Mouse (Mus musculus) limb, embryonic 11.5 days (tissue): ENCODE data around the gene Casz1. TPM values are rescaled to one million over a fixed set of nuclear protein-coding genes. Genes with fewer than 3 reads are reported as not detected.

Experiments used
- ATAC-seq: fragments of 200-750 bp; cut with Nextera tagmentation; 2 replicates; pipeline ENCODE4 v1.8.0; 2017; ENCODE audit warnings: low read depth; ENCODE audit not compliant: insufficient number of reproducible peaks, low FRiP score, low TSS enrichment
- DNase-seq: peaks from one replicate; pipeline ENCODE4 v3.0.0-alpha.2; 2015; ENCODE audit warnings: low spot score
- H3K27ac ChIP-seq: fragments of 300-500 bp; sonication (generic); replicated peaks from 2 replicates; pipeline ENCODE4 v1.5.1; 2014; ENCODE audit warnings: low read depth, mild to moderate bottlenecking, low read length
- H3K27me3 ChIP-seq: fragments of 300-500 bp; sonication (generic); 2 replicates; pipeline ENCODE4 v1.6.1; 2014; ENCODE audit warnings: mild to moderate bottlenecking, low read length, mixed read lengths; ENCODE audit not compliant: control insufficient read depth, insufficient read depth
- H3K36me3 ChIP-seq: fragments of 300-500 bp; sonication (generic); 2 replicates; pipeline ENCODE4 v1.6.1; 2014; ENCODE audit warnings: mild to moderate bottlenecking, low read length, moderate library complexity, mixed read lengths; ENCODE audit not compliant: control insufficient read depth, insufficient read depth
- H3K4me1 ChIP-seq: fragments of 300-500 bp; sonication (generic); 2 replicates; pipeline ENCODE4 v1.6.1; 2014; ENCODE audit warnings: low read length, mixed read lengths; ENCODE audit not compliant: control insufficient read depth, insufficient read depth
- H3K4me2 ChIP-seq: fragments of 300-500 bp; sonication (generic); 2 replicates; pipeline ENCODE4 v1.6.1; 2014; ENCODE audit warnings: low read depth, mild to moderate bottlenecking, moderate library complexity; ENCODE audit not compliant: severe bottlenecking
- H3K4me3 ChIP-seq: fragments of 300-500 bp; sonication (generic); 2 replicates; pipeline ENCODE4 v1.5.1; 2014; ENCODE audit warnings: low read depth, low read length
- H3K9ac ChIP-seq: fragments of 300-500 bp; sonication (generic); 2 replicates; pipeline ENCODE4 v1.6.1; 2014; ENCODE audit warnings: mild to moderate bottlenecking, low read length
- H3K9me3 ChIP-seq: fragments of 300-500 bp; sonication (generic); 2 replicates; pipeline ENCODE4 v1.6.1; 2016; ENCODE audit warnings: low read length; ENCODE audit not compliant: control insufficient read depth
- whole genome bisulfite sequencing: fragments of 180-500 bp; shearing (Covaris S2); extraction: QIAGEN DNeasy Blood & Tissue Kit; methylation state at CpG from one replicate; pipeline ENCODE4 v1.1.7; 2014; 5-methylcytosine and 5-hydroxymethylcytosine counted together
- polyA plus RNA-seq: library from polyadenylated mRNA; unstranded; fragments of >200 nt; fragmentation: Nextera tagmentation; extraction: Ambion mirVana; gene quantifications from 2 replicates; pipeline ENCODE4 v1.2.1, GENCODE M21; 2014

The Casz1 gene
- polyA plus RNA-seq, 1 experiment from 2014 or later: 1.6 TPM

- 52% methylated on average over 8 of the region's 8 CpGs for WGBS
- H3K27ac ChIP-seq: no peak overlapping the region
- H3K27me3 ChIP-seq: peaks cover 10% of the 10 kb centered on the region; the same call in 1 of the 2 replicates
- DNase-seq (no peak), ATAC-seq (no peak)
- H3K9ac ChIP-seq: no peak overlapping the region
- H3K36me3 ChIP-seq: no peaks in the 10 kb centered on the region
- no peaks in the 10 kb centered on the region for H3K9me3 ChIP-seq
- H3K4me2 ChIP-seq: no peak overlapping the region
- peaks cover 9% of the 10 kb centered on the region for H3K4me1 ChIP-seq
- no peak overlapping the region for H3K4me3 ChIP-seq
Measured at GRCm38 (mm10) chr4:148888229-148888628, 84.0 kb downstream of the Casz1 start.

GRCm38 (mm10) chr4:148889011-148889410 is 84.8 kb downstream of the Casz1 start:
- 73% methylated on average over 6 of the region's 6 CpGs for WGBS
- H3K27me3 ChIP-seq: peaks cover 10% of the 10 kb centered on the region; the same call in 1 of the 2 replicates
- no peak overlapping the region for H3K4me3 ChIP-seq
- no peak overlapping the region for H3K4me2 ChIP-seq
- DNase-seq: no peak
- no peaks in the 10 kb centered on the region for H3K9me3 ChIP-seq
- no peak overlapping the region for H3K27ac ChIP-seq
- H3K4me1 ChIP-seq: peaks cover 12% of the 10 kb centered on the region
- no peak overlapping the region for H3K9ac ChIP-seq
- no peak for ATAC-seq
- no peaks in the 10 kb centered on the region for H3K36me3 ChIP-seq

GRCm38 (mm10) chr4:148890442-148890841 is 86.2 kb downstream of the Casz1 start:
- H3K9ac ChIP-seq: peak overlapping the region; percentile 70; the same call in 1 of the 2 replicates

DNA sequence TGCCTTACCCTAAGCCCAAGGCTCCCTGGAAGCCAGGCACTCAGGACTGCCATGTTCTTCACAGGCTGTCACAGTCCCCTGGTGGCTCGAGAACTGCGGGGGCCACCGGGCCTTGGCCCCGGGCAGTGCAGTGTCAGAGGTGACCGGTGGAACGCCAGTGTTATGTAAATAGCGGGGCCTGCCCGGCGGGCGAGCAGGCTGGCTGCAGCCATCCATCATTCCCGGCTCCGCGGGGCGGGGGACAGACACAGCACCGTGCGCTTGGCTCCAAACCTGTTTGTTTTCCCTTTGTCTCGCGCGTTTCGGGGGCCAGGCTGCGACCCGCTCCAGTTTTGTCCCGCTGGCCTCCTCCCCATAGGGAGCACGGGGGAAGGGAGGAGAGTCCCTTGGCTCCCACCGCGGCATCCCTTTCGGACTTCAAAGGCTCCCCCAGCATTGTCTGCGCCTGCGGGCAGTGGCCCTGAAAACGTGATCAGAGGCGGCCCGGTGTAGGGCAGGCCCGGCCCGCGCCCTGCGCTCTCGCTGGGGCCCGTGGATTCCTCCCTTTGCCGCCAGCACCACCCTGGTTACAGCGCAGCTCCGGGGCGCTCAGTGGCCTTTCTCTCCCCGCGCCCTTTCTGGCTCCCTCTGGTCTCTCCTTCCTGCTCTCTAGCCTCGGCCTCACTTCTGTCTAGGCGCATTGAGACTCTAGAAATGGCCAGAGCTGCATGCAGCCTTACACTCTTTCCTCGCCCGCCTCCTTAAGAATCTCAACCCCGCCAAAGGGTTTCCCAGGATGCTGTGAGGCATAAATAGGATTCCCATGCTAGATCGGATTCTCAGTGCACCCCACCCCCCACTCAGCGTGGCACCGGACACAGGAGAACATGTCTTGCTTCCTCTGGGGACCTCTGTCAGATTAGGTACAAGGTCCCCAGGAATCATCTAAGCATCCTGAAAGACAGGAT is 86.9 kb downstream of the Casz1 start:
- Histone ChIP-seq H3K9me3 (no peaks in the 10 kb centered on the region), H3K27me3 (peaks cover 8% of the 10 kb centered on the region; the same call in 1 of the 2 replicates), H3K4me1 (peaks cover 12% of the 10 kb centered on the region), H3K4me3 (peak overlapping the region; percentile 30), H3K9ac (peak overlapping the region; percentile 70), H3K36me3 (no peaks in the 10 kb centered on the region), H3K4me2 (peak overlapping the region; percentile 65), H3K27ac (no peak overlapping the region)
- ATAC-seq: peak; percentile 52; the same call in 1 of the 2 replicates
- 5% methylated on average over 52 of the region's 52 CpGs for WGBS
- peak; percentile 78 for DNase-seq

More at GRCm38 (mm10) chr4:148890442-148890841, 86.2 kb downstream of the Casz1 start:
- ATAC-seq: no peak
- Histone ChIP-seq H3K27me3 (peaks cover 10% of the 10 kb centered on the region; the same call in 1 of the 2 replicates), H3K4me3 (peak overlapping the region; percentile 30; the same call in 1 of the 2 replicates), H3K9me3 (no peaks in the 10 kb centered on the region), H3K27ac (no peak overlapping the region), H3K4me2 (peak overlapping the region; percentile 65; the same call in 1 of the 2 replicates), H3K4me1 (peaks cover 12% of the 10 kb centered on the region), H3K36me3 (no peaks in the 10 kb centered on the region)
- 52% methylated on average over 8 of the region's 8 CpGs for WGBS
- no peak for DNase-seq

- no peak overlapping the region for H3K27ac ChIP-seq
- ATAC-seq (no peak), DNase-seq (no peak)
- WGBS: 73% methylated on average over 6 of the region's 6 CpGs
- H3K36me3 ChIP-seq: no peaks in the 10 kb centered on the region
- no peak overlapping the region for H3K9ac ChIP-seq
- H3K4me1 ChIP-seq: peaks cover 10% of the 10 kb centered on the region
- no peaks in the 10 kb centered on the region for H3K9me3 ChIP-seq
- no peak overlapping the region for H3K4me2 ChIP-seq
- no peak overlapping the region for H3K4me3 ChIP-seq
- H3K27me3 ChIP-seq: peaks cover 14% of the 10 kb centered on the region
Measured at GRCm38 (mm10) chr4:148896125-148896524, 91.9 kb downstream of the Casz1 start.

DNA sequence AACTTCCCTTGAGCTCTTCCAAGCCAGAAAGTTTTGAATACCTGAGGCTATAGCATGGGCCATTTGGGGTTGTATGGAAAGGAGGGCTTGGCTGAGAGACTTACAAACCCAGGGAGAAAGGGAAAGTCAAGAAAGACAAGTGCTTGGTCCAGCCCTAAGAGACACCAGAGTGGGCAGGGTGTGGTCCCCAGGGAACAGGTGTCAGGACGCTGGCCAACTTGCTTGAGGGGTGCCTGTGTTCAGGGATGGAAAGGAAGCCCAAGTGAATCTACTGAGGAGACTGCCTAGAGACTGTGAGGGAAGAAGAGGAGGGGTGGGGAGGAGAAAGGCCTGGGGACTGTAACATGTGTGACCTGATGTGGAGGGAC is 95.7 kb downstream of the Casz1 start:
- no peaks in the 10 kb centered on the region for H3K9me3 ChIP-seq
- 14% methylated on average over 1 of the region's 1 CpGs for WGBS
- ATAC-seq (no peak), DNase-seq (no peak)
- no peaks in the 10 kb centered on the region for H3K36me3 ChIP-seq
- peak overlapping the region; percentile 60 for H3K4me3 ChIP-seq
- peaks cover 22% of the 10 kb centered on the region; the same call in 1 of the 2 replicates for H3K4me1 ChIP-seq
- peak overlapping the region; percentile 78 for H3K4me2 ChIP-seq
- no peak overlapping the region for H3K9ac ChIP-seq
- peaks cover 36% of the 10 kb centered on the region for H3K27me3 ChIP-seq
- no peak overlapping the region for H3K27ac ChIP-seq

- under 1% methylated on average over 96 of the region's 123 CpGs for WGBS
- H3K4me2 ChIP-seq: peak overlapping the region; percentile 78
- H3K4me3 ChIP-seq: peak overlapping the region; percentile 60
- no peak overlapping the region for H3K27ac ChIP-seq
- peak; percentile 85 for DNase-seq
- peaks cover 36% of the 10 kb centered on the region for H3K27me3 ChIP-seq
- H3K4me1 ChIP-seq: peaks cover 25% of the 10 kb centered on the region
- no peaks in the 10 kb centered on the region for H3K9me3 ChIP-seq
- ATAC-seq: peak; percentile 66
- H3K36me3 ChIP-seq: no peaks in the 10 kb centered on the region
- peak overlapping the region; percentile 50 for H3K9ac ChIP-seq
Measured at GRCm38 (mm10) chr4:148900295-148901211, 96.3 kb downstream of the Casz1 start.
